Comparison of ENCODE assay signal across 19 mouse cellular contexts in genomic region chr11:107223667-107224214, GRCm38 (mm10). TPM values are rescaled to one million over a fixed set of nuclear protein-coding genes. Genes with fewer than 3 reads are reported as not detected.
DNase-seq lines count a peak whose midpoint lies in the region; ATAC-seq and TF ChIP-seq lines count a peak whose summit lies in the region.
"Had no signal": no experiment of that assay in that cellular context is flagged by ENCODE, and none has a peak within 500 bp of the region (broad histone marks: within the 10 kb centered on the region; RNA-seq: fewer than 3 reads in every experiment).

No protein-coding gene starts in this region.

- H3K36me3 ChIP-seq in hindbrain, postnatal 0 days (ENCODE audit: insufficient read depth, low read length): no peaks in the 10 kb centered on the region
- no peaks in the 10 kb centered on the region; the same call in 1 of the 2 replicates for H3K36me3 ChIP-seq in hindbrain, embryonic 14.5 days (replicated peaks; ENCODE audit: control insufficient read depth, insufficient read depth)
- H3K36me3 ChIP-seq in lung, embryonic 16.5 days (ENCODE audit: control insufficient read depth, insufficient read depth, low read length): no peaks in the 10 kb centered on the region
- H3K36me3 ChIP-seq in lung, postnatal 0 days (ENCODE audit: insufficient read depth, low read length): no peaks in the 10 kb centered on the region
- H3K36me3 ChIP-seq in limb, embryonic 12.5 days: peaks cover 35% of the 10 kb centered on the region
- no peaks in the 10 kb centered on the region for H3K36me3 ChIP-seq in midbrain, embryonic 16.5 days (ENCODE audit: control insufficient read depth, insufficient read depth, low read length)

- H3K27me3 ChIP-seq in hindbrain, postnatal 0 days (ENCODE audit: insufficient read depth, low read length): no peaks in the 10 kb centered on the region
- no peaks in the 10 kb centered on the region for H3K27me3 ChIP-seq in hindbrain, embryonic 14.5 days (ENCODE audit: control insufficient read depth, insufficient read depth, low read length)
- H3K27me3 ChIP-seq in lung, embryonic 16.5 days (ENCODE audit: control insufficient read depth, insufficient read depth, low read depth, low read length): no peaks in the 10 kb centered on the region
- H3K27me3 ChIP-seq in lung, postnatal 0 days (replicated peaks; ENCODE audit: insufficient read depth, low read length): no peaks in the 10 kb centered on the region
- H3K27me3 ChIP-seq in limb, embryonic 12.5 days: no peaks in the 10 kb centered on the region
- H3K27me3 ChIP-seq in midbrain, embryonic 16.5 days (ENCODE audit: control insufficient read depth, insufficient read depth, low read depth, low read length): no peaks in the 10 kb centered on the region
- H3K27me3 ChIP-seq: neural tube, embryonic 15.5 days; Patski had no signal

- H3K27ac ChIP-seq in hindbrain, postnatal 0 days: 0 out of 2 replicates have a peak overlapping the region, but pooled peaks have one; percentile 20
- H3K27ac ChIP-seq in hindbrain, embryonic 14.5 days: no peak overlapping the region
- H3K27ac ChIP-seq in lung, embryonic 16.5 days (ENCODE audit: low read length): peak overlapping the region; percentile 34; the same call in 1 of the 2 replicates
- no peak overlapping the region for H3K27ac ChIP-seq in lung, postnatal 0 days (ENCODE audit: low read length)
- H3K27ac ChIP-seq in limb, embryonic 12.5 days: peak overlapping the region; percentile 56; the same call in 1 of the 2 replicates
- H3K27ac ChIP-seq in midbrain, embryonic 16.5 days (ENCODE audit: low read length): peak overlapping the region; percentile 56
- H3K27ac ChIP-seq: gastrocnemius, adult 2 months had no signal

- no peak for ATAC-seq in hindbrain, postnatal 0 days
- ATAC-seq in hindbrain, embryonic 14.5 days (ENCODE audit: low FRiP score): no peak
- no peak for ATAC-seq in lung, embryonic 16.5 days (ENCODE audit: low read depth)
- ATAC-seq in lung, postnatal 0 days: no peak
- ATAC-seq in limb, embryonic 12.5 days (ENCODE audit: insufficient number of reproducible peaks, insufficient read depth, low FRiP score, low TSS enrichment, low read depth): no peak
- ATAC-seq in midbrain, embryonic 16.5 days: no peak
- ATAC-seq: activated CD4-positive, CD25-positive, alpha-beta regulatory T cell, adult 4 months; forebrain, embryonic 16.5 days; Patski had no signal

- WGBS in hindbrain, postnatal 0 days: 72% methylated on average over 8 of the region's 8 CpGs
- WGBS in hindbrain, embryonic 14.5 days: 83% methylated on average over 8 of the region's 8 CpGs
- 51% methylated on average over 8 of the region's 8 CpGs for WGBS in lung, embryonic 16.5 days
- WGBS in lung, postnatal 0 days: 50% methylated on average over 8 of the region's 8 CpGs
- WGBS in limb, embryonic 12.5 days: 59% methylated on average over 8 of the region's 8 CpGs
- WGBS in midbrain, embryonic 16.5 days: 76% methylated on average over 8 of the region's 8 CpGs

- DNase-seq in hindbrain, postnatal 0 days (ENCODE audit: low spot score): no peak
- DNase-seq in hindbrain, embryonic 14.5 days (ENCODE audit: low spot score): no peak
- no peak for DNase-seq in lung, postnatal 0 days (ENCODE audit: low spot score)
- DNase-seq in frontal cortex, adult 2 months (ENCODE audit: extremely low spot score in 1 of 2, low spot score in 1 of 2): no peak
- DNase-seq in urinary bladder, postnatal 10 days (ENCODE audit: low spot score): no peak
- DNase-seq: cerebellum, adult 8-10 months; gastrocnemius, adult 2 months; kidney, adult 11 months; retina, postnatal 1 day; right cerebral cortex, postnatal 4 days had no signal

- H3K4me3 ChIP-seq in hindbrain, postnatal 0 days (ENCODE audit: low read length): no peak overlapping the region
- H3K4me3 ChIP-seq in hindbrain, embryonic 14.5 days (replicated peaks; ENCODE audit: low read length): no peak overlapping the region
- H3K4me3 ChIP-seq in lung, embryonic 16.5 days (ENCODE audit: low read length): no peak overlapping the region
- no peak overlapping the region for H3K4me3 ChIP-seq in lung, postnatal 0 days (ENCODE audit: low read depth, low read length)
- no peak overlapping the region for H3K4me3 ChIP-seq in limb, embryonic 12.5 days (replicated peaks)
- H3K4me3 ChIP-seq in midbrain, embryonic 16.5 days (ENCODE audit: low read depth, low read length): no peak overlapping the region
- H3K4me3 ChIP-seq: erythroblast, embryonic 14.5 days; gastrocnemius, adult 2 months; myocyte; neural tube, embryonic 15.5 days had no signal

- H3K4me1 ChIP-seq in hindbrain, postnatal 0 days (ENCODE audit: insufficient read depth, low read length): no peaks in the 10 kb centered on the region
- peaks cover 7% of the 10 kb centered on the region; the same call in 1 of the 2 replicates for H3K4me1 ChIP-seq in hindbrain, embryonic 14.5 days (replicated peaks; ENCODE audit: control insufficient read depth, insufficient read depth, low read length)
- H3K4me1 ChIP-seq in lung, embryonic 16.5 days (replicated peaks; ENCODE audit: control insufficient read depth, insufficient read depth, low read length): no peaks in the 10 kb centered on the region; the same call in 1 of the 2 replicates
- H3K4me1 ChIP-seq in lung, postnatal 0 days (ENCODE audit: insufficient read depth, low read depth, low read length): no peaks in the 10 kb centered on the region
- peaks cover 11% of the 10 kb centered on the region for H3K4me1 ChIP-seq in limb, embryonic 12.5 days (replicated peaks)
- peaks cover 8% of the 10 kb centered on the region for H3K4me1 ChIP-seq in midbrain, embryonic 16.5 days (ENCODE audit: control insufficient read depth, insufficient read depth, low read length)

- H3K9ac ChIP-seq in hindbrain, postnatal 0 days (replicated peaks; ENCODE audit: low read length): no peak overlapping the region
- no peak overlapping the region for H3K9ac ChIP-seq in hindbrain, embryonic 14.5 days
- H3K9ac ChIP-seq in lung, embryonic 16.5 days (ENCODE audit: low read length): no peak overlapping the region
- H3K9ac ChIP-seq in lung, postnatal 0 days (replicated peaks; ENCODE audit: low read depth): no peak overlapping the region
- no peak overlapping the region for H3K9ac ChIP-seq in limb, embryonic 12.5 days (replicated peaks)
- H3K9ac ChIP-seq in midbrain, embryonic 16.5 days (ENCODE audit: low read depth, low read length): no peak overlapping the region
- H3K9ac ChIP-seq: neural tube, embryonic 15.5 days had no signal

- no peak overlapping the region for H3K4me2 ChIP-seq in hindbrain, postnatal 0 days (ENCODE audit: low read depth, low read length)
- H3K4me2 ChIP-seq in hindbrain, embryonic 14.5 days (replicated peaks): no peak overlapping the region
- no peak overlapping the region for H3K4me2 ChIP-seq in lung, embryonic 16.5 days (ENCODE audit: low read depth, low read length)
- H3K4me2 ChIP-seq in lung, postnatal 0 days (replicated peaks; ENCODE audit: low read depth, low read length): no peak overlapping the region
- H3K4me2 ChIP-seq in limb, embryonic 12.5 days: no peak overlapping the region
- H3K4me2 ChIP-seq in midbrain, embryonic 16.5 days (ENCODE audit: low read length): no peak overlapping the region
- H3K4me2 ChIP-seq: neural tube, embryonic 15.5 days had no signal

- TF ChIP-seq EP300 in lung, postnatal 0 days (IDR thresholded peaks at IDR 0.05): no peak

- H3K9me3 ChIP-seq in hindbrain, postnatal 0 days (ENCODE audit: low read length): no peaks in the 10 kb centered on the region
- no peaks in the 10 kb centered on the region for H3K9me3 ChIP-seq in hindbrain, embryonic 14.5 days (ENCODE audit: control insufficient read depth, low read length)
- no peaks in the 10 kb centered on the region for H3K9me3 ChIP-seq in lung, embryonic 16.5 days (ENCODE audit: control insufficient read depth, low read length)
- no peaks in the 10 kb centered on the region for H3K9me3 ChIP-seq in lung, postnatal 0 days (ENCODE audit: low read length)
- no peaks in the 10 kb centered on the region for H3K9me3 ChIP-seq in limb, embryonic 12.5 days
- H3K9me3 ChIP-seq in midbrain, embryonic 16.5 days (replicated peaks; ENCODE audit: control insufficient read depth, low read length, poor library complexity, severe bottlenecking): no peaks in the 10 kb centered on the region
- H3K9me3 ChIP-seq: neural tube, embryonic 15.5 days had no signal

- no peak for TF ChIP-seq CTCF in hindbrain, postnatal 0 days (IDR thresholded peaks at IDR 0.05; ENCODE audit: low read depth)
- no peak for TF ChIP-seq CTCF in lung, postnatal 0 days (IDR thresholded peaks at IDR 0.05)

RNA-seq across cellular contexts. Expression of gene Nol11, which starts 34.6 kb away (rescaled TPM):
- total RNA-seq in hindbrain, postnatal 0 days (2014; rRNA removed): 26.8 and 31.5 TPM in 2 replicates
- polyA plus RNA-seq in hindbrain, postnatal 0 days (2015; fragmentation: Nextera tagmentation; extraction: Ambion mirVana): 33.5 and 35.3 TPM in 2 replicates
- 44.3 and 49.4 TPM in 2 replicates for polyA plus RNA-seq in hindbrain, embryonic 14.5 days (2014; fragmentation: Nextera tagmentation; extraction: Ambion mirVana)
- 47.1 and 49.4 TPM in 2 replicates for polyA plus RNA-seq in lung, embryonic 16.5 days (2015; fragmentation: Nextera tagmentation; extraction: Ambion mirVana)
- 15.5 and 18.4 TPM in 2 replicates for polyA plus RNA-seq in lung, postnatal 0 days (2015; fragmentation: Nextera tagmentation; extraction: Ambion mirVana)
- polyA plus RNA-seq in limb, embryonic 12.5 days (2016; fragmentation: Nextera tagmentation; extraction: Ambion mirVana): 72.7 and 73.9 TPM in 2 replicates
- polyA plus RNA-seq in midbrain, embryonic 16.5 days (2015; fragmentation: Nextera tagmentation; extraction: Ambion mirVana): 50.8 and 52.1 TPM in 2 replicates
- polyA plus RNA-seq in frontal cortex, adult 2 months (2012; rRNA removed): 18.4 and 20.6 TPM in 2 replicates

Comparison
In these comparisons a context has a peak if more than half of its experiments do, and no peak if none do; other contexts are left out.
1. H3K27ac ChIP-seq: peak in hindbrain, postnatal 0 days (single experiment), lung, embryonic 16.5 days (single experiment), limb, embryonic 12.5 days (single experiment) and midbrain, embryonic 16.5 days (single experiment); none in hindbrain, embryonic 14.5 days (single experiment) and lung, postnatal 0 days (single experiment).